Mouse (Mus musculus): ENCODE data around the gene Igf2bp1. TPM values are rescaled to one million over a fixed set of nuclear protein-coding genes. Genes with fewer than 3 reads are reported as not detected.

Igf2bp1 gene
- total RNA-seq, 4 experiments from 2014 or later, result not detected

GRCm38 (mm10) chr11:96007516-96008235 lies 1.9 kb upstream of the Igf2bp1 start:
- no peak for DNase-seq (ENCODE audit: low spot score in 2 of 2)

GRCm38 (mm10) chr11:96006852-96007515 lies 1.2 kb upstream of the Igf2bp1 start:
- no peak for DNase-seq (ENCODE audit: low spot score in 2 of 2)

- no peak for DNase-seq (ENCODE audit: low spot score in 2 of 2)
Observed at GRCm38 (mm10) chr11:96006367-96006851, 669 bp upstream of the Igf2bp1 start.

- DNase-seq (ENCODE audit: low spot score in 2 of 2), result no peak
Observed at GRCm38 (mm10) chr11:96004793-96005402, 842 bp downstream of the Igf2bp1 start.

GRCm38 (mm10) chr11:96003969-96004792 lies 1.6 kb downstream of the Igf2bp1 start:
- no peak for DNase-seq (ENCODE audit: low spot score in 2 of 2)

- DNase-seq (ENCODE audit: low spot score in 2 of 2), result no peak
Observed at GRCm38 (mm10) chr11:96003100-96003900, 2.4 kb downstream of the Igf2bp1 start.

GRCm38 (mm10) chr11:95994151-95994550 lies 11.6 kb downstream of the Igf2bp1 start:
- no peak for DNase-seq (ENCODE audit: low spot score in 2 of 2)

GRCm38 (mm10) chr11:95990886-95991708 lies 14.6 kb downstream of the Igf2bp1 start:
- no peak for DNase-seq (ENCODE audit: low spot score in 2 of 2)

GRCm38 (mm10) chr11:95990431-95990830 lies 15.3 kb downstream of the Igf2bp1 start:
- no peak for DNase-seq (ENCODE audit: low spot score in 2 of 2)

- no peak for DNase-seq (ENCODE audit: low spot score in 2 of 2)
Observed at GRCm38 (mm10) chr11:95989864-95990263, 15.9 kb downstream of the Igf2bp1 start.

- DNase-seq (ENCODE audit: low spot score in 2 of 2), result no peak
Observed at GRCm38 (mm10) chr11:95988533-95988932, 17.2 kb downstream of the Igf2bp1 start.

- no peak for DNase-seq (ENCODE audit: low spot score in 2 of 2)
Observed at GRCm38 (mm10) chr11:95987854-95988447, 17.8 kb downstream of the Igf2bp1 start.

- DNase-seq (ENCODE audit: low spot score in 2 of 2), result no peak
Observed at GRCm38 (mm10) chr11:95982475-95982874, 23.3 kb downstream of the Igf2bp1 start.

- DNase-seq (ENCODE audit: low spot score in 2 of 2), result no peak
Observed at GRCm38 (mm10) chr11:95981804-95982203, 23.9 kb downstream of the Igf2bp1 start.

- no peak for DNase-seq (ENCODE audit: low spot score in 2 of 2)
Observed at GRCm38 (mm10) chr11:95980762-95981418, 24.9 kb downstream of the Igf2bp1 start.

GRCm38 (mm10) chr11:95978487-95978886 lies 27.3 kb downstream of the Igf2bp1 start:
- no peak for DNase-seq (ENCODE audit: low spot score in 2 of 2)

- no peak for DNase-seq (ENCODE audit: low spot score in 2 of 2)
Observed at GRCm38 (mm10) chr11:95976290-95976689, 29.4 kb downstream of the Igf2bp1 start.

- no peak for DNase-seq (ENCODE audit: low spot score in 2 of 2)
Observed at GRCm38 (mm10) chr11:95975694-95976093, 30.0 kb downstream of the Igf2bp1 start.

GRCm38 (mm10) chr11:95973187-95973586 lies 32.6 kb downstream of the Igf2bp1 start:
- DNase-seq (ENCODE audit: low spot score in 2 of 2), result no peak

All from layer of hippocampus, adult 8-10 months (tissue).